Mouse (Mus musculus) subcutaneous adipose tissue, adult 2 months (tissue): Measurements from ENCODE around the gene Acpp. TPM values are rescaled to one million over a fixed set of nuclear protein-coding genes. Genes with fewer than 3 reads are reported as not detected.

Experiments used
- polyA plus RNA-seq: library from polyadenylated mRNA; depleted of rRNA; stranded (reverse); fragments of >200 nt; gene quantifications from 2 replicates; pipeline ENCODE4 v1.2.3, GENCODE M21; 2012; ENCODE audit warnings: low replicate concordance; rRNA removed

Acpp gene
- 0.30 and 16.2 TPM in 2 replicates for polyA plus RNA-seq

GRCm38 (mm10) chr9:104337183-104337931 is at the start of gene Acpp:
TSS of gene Acpp (minus strand) at chr9:104337748.

DNA sequence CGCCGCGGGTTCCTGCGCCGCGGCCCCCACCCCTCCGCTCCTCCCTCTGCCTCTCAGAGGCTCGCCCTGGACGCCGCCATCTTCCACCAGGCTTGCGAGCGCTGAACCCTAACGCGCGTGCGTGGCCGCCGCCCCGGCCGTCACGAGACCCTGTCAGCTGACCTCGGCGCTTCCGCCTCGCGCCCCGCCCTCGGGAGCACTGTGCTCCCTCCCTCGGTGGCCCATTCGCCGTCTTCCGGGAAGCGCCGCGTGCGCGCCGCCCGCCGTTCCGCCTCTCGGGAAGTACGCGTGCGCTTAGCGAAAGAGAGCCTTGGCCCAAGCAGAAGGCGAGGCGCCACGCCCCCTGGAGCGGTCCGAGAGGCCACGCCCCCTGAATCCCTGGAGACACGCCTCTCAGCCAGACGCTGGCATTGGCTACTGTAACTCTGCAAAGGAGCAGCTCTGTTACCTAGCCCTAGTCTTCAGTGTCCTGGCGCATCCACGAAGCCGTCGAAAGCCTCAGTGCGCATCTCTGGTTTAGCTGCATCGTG is 74.7 kb downstream of the Acpp start, which contains the start of gene Dnajc13:
Dnajc13 (minus strand) TSS at position 108 of the 530 bp plus-strand sequence.

Other genes with a start within 250 kb of the Acpp start
- 2.9 and 9.5 TPM in 2 replicates for gene Ackr4, start 210.8 kb downstream of the Acpp start, polyA plus RNA-seq
- gene Dnajc13, start 74.8 kb downstream of the Acpp start, polyA plus RNA-seq = 51.6 and 63.8 TPM in 2 replicates
- 0.09 TPM in 1 of 2 replicates, not detected in the other for gene Cpne4, start 209.5 kb upstream of the Acpp start, polyA plus RNA-seq